Mouse (Mus musculus) megakaryocyte, adult 5-6 weeks (primary cell): ENCODE results near the gene Vac14. TPM values are rescaled to one million over a fixed set of nuclear protein-coding genes. Genes with fewer than 3 reads are reported as not detected.

Experiments used
- ATAC-seq: 2 replicates; pipeline ENCODE4 v1.8.0; 2016; ENCODE audit warnings: mild to moderate bottlenecking, inconsistent platforms; ENCODE audit not compliant: poor library complexity, severe bottlenecking
- total RNA-seq, 2 experiments: library from RNA; stranded (forward) in 1 of 2; stranded (reverse) in 1 of 2; fragments of 153-499, 151-499 nt in 1 of 2; fragments of 221-1000, 200-1000 nt in 1 of 2; gene quantifications; 2 replicates each; pipeline versions ENCODE4 v1.2.3 to v1.2.4; 2015 to 2017

Gene Vac14
- total RNA-seq, 2 experiments from 2014 or later, result 25.5 to 36.1 TPM

DNA sequence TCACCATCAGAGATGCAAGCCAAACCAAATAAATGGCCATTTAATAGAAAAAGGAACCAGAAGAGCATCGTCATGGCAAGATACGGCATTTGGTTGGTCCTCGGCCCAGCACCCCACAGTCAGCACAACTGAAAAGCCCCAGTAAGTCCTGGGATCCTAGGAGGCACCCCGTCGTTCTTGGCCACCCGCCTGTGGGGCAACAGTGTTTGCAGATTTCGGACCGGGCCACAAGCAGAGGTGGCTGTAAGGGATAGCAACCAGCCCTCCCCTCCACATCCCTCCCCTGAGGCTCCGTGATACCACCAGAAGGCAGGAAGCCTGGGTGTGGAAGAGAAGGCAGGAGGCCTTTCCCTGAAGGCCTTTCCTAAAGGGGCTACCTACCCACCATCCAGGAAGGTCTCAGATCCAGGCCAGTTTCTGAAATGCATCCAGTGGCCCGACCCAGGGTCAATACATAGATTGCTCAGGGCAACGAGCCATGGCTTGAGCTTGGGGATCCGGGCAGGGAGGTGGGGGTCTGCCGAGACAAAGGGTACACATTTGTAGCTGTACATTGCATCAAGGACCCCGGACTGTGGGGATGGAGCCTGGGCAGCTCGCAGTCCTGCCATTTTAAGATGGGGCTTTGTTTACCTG is 123.5 kb downstream of the Vac14 start:
- no peak for ATAC-seq

DNA sequence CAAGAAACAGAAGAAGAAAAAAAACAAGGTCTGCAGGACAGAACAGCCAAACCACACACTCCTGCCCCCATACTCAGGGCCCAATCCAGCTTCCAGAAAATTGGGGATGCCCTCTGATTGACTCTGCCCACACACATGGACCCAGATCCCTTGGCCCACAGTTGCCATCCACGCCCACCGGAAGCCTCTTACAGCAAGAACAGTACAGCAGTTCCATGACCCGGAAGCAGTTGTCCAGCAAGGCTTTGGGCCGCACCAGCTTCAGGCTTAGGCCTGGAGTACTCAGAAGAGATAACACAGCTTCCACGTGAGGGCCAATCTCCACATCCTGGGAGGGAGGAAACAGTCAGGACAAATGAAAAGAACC is 124.0 kb downstream of the Vac14 start:
- no peak for ATAC-seq

DNA sequence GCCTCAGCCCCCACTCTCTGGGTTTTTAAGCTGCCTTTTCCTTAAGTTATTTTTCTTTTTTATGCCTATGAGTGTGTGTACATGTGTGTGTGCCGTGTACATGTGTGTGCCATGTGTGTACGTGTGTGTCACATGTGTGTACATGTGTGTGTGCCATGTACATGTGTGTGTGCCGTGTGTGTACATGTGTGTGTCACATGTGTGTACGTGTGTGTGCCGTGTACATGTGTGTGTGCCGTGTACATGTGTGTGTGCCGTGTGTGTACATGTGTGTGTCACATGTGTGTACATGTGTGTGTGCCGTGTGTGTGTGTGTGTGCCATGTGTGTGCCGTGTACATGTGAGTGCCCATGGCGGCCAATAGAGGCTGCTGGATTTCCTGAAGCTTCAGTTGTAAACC is 126.8 kb downstream of the Vac14 start:
- no peak for ATAC-seq

DNA sequence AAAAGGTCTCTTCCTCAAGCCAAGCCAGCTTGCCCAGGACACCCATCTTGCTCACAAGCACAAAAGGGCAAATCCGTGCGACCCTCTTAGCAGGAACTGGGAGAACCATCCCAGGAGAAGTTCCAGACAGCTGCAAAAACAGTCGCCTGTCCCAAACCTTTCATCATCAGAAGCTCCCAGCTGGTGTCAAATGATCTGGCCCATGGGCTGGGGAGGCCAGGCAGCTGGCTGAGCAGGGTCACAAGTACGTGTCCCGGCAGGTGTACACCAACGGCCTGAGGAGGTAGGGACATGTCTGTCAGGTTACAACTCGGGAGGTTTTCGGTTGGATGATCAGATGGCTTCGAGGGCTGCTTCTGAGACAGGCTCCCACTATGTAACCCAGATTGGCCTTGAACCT is 128.3 kb downstream of the Vac14 start:
- no peak for ATAC-seq

DNA sequence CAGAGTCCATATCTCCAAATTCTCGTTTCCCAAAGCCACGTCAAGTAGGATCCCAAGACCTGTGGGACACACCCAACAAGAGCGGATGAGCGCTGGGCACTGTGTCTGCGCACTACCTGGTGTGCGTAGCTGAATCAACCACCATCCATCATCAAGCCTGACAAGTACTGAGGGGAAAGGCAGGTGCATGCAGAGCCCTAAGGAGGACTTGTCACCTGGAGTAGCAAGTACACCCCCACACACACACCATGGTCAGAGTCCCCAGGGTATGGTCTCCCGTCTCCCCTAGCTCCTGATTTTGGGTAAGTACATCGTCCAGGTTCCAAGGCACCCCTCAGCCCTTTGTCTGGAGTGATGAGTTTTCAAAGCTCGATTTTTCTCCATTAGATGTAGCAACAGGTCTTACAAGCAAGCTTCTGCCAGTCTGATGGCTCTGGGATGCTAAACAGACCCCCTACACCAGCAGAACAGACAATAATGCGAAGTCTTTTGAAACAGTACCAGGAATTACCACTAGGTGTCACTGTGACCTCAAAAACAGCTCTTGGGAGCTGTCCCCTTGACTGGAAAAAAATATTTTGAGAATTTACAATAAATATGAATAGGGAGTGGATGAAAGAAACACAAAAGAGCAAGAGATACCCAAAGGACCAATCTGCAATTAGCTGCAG is 131.2 kb downstream of the Vac14 start:
- peak; percentile 49; the same call in 1 of the 2 replicates for ATAC-seq

DNA sequence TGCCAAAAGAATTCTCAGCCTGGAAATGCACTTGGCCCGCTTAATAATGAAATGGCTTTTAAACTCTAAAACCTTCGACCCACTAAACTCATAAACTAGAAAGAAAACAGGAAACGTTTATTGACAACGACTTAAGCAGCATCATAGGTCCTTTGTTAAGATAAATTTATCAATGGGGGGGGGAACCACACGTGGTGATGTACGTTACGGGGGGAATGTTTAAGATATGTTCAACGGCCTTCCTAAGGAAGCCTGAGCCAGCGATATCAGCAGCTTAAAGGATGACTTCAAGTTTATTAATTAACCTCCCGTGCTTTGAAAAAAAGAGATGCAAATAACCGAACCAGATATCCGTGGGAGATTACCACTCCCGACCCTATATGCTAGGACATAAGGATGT is 131.9 kb downstream of the Vac14 start:
- no peak for ATAC-seq

DNA sequence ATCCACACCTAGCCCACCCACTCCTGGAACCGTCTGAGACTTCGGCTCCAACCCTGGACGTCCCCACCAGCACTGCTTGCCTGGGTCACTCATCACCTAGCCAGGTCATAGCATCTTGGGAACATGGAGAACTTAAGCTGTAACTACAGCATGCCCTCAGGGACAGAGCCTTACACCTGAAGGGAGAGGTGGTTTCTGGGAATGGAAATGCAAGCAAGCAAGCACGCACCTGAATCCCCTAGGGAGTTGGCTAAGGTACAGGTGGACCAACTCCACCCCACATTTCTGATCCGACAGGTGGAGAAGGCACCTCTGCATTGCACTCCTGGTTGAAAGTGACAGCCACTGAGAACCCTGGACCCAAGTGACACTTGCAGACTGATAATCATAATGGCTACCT is 133.1 kb downstream of the Vac14 start:
- no peak for ATAC-seq

DNA sequence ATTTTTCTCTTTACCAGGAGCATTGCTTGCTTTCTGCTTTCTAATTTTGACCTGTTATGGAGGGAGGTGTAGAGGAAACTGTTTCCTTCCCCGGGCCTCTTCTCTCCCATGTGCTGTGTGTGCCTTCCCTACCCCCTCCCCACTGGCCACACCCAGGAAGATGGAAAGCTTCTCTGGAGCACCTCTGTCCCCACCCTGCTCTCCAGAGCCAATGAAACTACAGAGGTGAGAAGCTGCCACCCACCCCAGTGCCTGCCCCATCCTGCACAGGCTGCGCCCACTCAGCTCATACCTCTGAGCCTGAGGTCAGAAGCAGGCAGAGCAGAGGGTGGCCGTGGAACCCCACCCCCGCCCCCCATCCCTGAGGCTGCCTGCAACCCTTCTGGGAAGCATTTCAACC is 136.3 kb downstream of the Vac14 start:
- no peak for ATAC-seq

DNA sequence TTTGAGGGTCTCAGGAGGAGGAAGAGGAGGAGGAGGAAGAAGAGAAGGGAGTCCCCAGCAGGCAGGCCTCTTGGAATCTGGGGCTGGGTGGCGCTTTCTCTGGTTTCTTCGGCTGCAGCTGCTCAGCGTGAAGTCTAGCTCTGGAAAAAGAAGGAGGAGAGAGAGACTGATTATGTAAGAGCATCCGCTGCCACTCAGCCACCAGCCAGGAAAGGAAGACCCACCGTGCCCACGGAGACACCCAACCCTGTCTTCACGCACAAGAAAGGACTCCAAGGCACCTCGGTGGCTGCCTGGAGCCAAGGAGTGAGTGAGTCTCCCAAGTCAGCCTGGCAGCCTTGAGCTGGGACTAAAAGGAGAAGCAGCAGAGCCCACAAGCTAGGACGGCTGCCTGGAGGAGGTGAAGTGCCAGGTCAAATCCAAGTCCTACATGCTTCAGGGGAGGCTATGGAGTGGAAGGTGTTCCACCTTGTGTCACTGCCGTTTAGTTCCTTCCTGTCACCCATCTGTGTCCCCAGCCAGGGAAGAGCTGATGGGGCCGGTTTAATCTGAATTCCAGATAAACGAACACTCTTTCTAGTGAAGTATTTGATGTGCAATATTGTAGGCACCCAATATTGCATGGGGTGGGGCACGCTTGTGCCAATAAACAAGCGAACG is 137.3 kb downstream of the Vac14 start:
- ATAC-seq, result no peak

DNA sequence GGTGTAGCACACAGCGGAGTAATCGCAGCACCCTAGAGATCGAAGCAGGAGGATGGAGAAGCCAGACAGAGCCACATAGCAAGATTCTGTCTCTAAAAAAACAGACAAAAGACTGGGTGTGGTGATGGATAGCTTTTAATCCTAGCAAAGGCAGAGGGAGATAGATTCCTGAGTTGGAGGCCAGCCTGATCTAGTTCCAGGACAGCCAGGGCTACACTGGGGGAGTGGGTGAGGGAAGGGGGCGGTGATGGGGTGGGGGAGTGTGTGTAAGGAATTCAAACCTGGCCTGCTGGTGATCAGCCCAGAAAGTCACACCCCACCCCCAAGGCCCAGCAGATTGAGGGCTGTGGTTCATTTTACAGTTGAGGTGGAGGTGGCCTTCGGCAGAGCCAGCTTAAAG is 137.8 kb downstream of the Vac14 start:
- ATAC-seq, result no peak

DNA sequence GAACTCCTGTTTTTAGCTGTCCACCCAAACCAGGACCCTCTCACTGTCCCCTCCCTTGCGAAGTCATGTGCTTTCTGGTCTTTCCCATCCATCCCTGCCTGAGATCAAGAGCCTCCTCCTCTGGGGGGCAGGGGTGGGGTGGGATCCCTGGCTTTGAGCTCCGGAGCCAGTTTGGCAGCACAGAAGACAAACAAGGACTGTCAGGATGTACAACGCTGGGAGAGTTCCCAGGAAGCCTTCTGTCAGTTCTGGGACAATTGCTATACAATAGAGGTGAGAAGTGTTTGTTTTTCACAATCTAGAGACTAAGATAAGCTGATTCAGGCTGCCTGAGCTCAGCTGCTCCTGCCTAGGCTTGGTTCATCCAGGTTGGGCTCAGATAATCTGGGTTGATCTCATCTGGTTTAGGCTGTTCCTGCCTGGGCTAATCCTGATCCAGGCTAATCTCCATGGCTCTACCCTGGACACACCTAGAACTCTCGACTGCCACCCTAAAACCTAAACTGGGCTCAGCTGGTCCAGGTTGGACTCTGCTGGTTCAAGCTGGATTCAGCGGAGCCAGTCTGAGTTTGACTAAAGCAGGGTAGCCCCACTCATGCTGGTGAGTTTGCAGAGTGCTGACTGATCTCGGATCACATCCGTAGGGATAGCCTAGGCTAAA is 142.0 kb downstream of the Vac14 start:
- no peak for ATAC-seq

DNA sequence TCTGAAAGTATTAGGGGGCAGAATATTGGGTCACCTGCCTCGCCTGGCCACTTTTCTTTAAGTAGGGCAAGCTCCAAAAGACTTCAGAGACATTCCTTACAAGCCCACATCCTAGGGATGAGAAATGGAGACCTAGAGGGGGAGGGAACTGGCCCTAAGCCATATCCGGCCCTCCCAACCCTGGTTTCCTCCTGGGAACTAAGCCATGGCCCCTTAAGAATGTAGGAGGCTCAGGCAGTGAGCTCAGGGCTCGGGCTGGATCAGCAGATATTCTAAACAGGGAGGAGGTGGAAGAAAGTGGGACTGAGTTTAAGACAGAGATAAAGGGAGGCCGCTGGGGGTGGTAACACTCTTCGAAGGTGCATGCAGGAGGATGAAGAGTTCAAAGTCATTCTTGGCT is 142.8 kb downstream of the Vac14 start:
- ATAC-seq, result no peak

DNA sequence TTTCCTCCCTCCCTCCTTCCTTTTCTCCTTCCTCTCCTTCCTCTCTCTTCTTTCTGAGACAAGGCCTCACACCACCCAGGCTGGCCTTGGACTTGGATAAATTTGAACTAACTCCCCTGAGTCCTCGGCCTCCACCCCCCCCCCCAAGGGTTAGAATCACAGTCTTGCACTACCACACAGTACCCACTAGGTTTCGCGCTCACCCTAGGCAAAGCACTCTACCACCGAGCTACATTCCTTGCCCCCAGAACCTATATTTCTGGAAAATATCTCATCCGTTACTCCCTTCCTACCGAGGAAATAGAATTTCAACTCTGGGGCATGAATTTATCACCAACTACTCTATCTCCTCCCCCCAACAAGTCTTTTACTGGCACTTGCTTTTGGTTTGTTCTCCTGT is 143.6 kb downstream of the Vac14 start:
- ATAC-seq, result no peak

DNA sequence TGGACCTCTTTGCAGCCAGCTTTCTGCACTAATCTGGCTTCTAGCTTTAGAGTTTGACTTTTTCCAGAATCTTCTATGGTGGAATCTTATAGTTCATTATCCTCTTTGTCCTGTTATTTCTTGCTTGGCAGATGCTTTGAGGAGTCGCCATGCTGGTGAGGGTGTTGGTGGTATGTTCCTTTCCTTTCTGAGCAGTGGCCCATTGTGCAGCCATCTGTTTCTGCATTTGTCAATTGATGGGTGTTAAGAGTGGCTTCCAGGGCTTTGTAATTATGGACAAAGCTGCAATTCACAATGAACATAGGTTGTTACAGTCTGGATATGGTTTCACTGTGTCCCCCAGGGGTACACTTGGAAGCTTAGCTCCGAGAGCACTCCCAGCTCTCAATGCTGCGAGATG is 146.3 kb downstream of the Vac14 start:
- no peak for ATAC-seq

DNA sequence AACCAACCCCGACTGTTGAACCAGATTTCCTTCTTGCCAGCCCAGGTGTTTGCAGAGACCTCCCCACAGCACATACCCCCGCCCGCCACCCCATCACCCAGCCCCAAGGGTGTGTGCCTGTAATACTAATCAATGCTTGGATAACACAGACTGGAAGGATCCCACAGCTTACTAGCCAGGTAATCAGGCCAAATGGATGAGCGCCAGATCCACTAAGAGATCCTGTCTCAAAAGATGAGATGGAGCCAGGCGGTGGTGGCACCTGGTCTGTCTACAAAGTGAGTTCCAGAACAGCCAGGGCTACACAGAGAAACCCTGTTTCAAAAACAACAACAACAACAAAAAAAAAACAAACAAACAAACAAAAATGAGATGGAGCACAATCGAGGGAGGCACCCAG is 148.9 kb downstream of the Vac14 start:
- no peak for ATAC-seq

Other genes with a start within 250 kb of the Vac14 start
- gene Mtss1l, start 102.9 kb downstream of the Vac14 start, total RNA-seq (2015), result 0.80 and 0.85 TPM in 2 replicates
- 0.04 and 0.41 TPM in 2 replicates for gene Mtss1l, start 102.9 kb downstream of the Vac14 start, total RNA-seq (2017)
- gene Il34, start 187.3 kb downstream of the Vac14 start, total RNA-seq (2015), result not detected in 2 replicates
- not detected in 2 replicates for gene Il34, start 187.3 kb downstream of the Vac14 start, total RNA-seq (2017)
- gene Cog4, start 228.0 kb downstream of the Vac14 start, total RNA-seq (2015), result 13.6 and 17.4 TPM in 2 replicates
- gene Cog4, start 228.0 kb downstream of the Vac14 start, total RNA-seq (2017), result 31.8 and 35.4 TPM in 2 replicates
- gene Sf3b3, start 228.2 kb downstream of the Vac14 start, total RNA-seq (2015), result 58.4 and 63.2 TPM in 2 replicates
- 74.7 and 87.7 TPM in 2 replicates for gene Sf3b3, start 228.2 kb downstream of the Vac14 start, total RNA-seq (2017)